In genomic region chrX:7595371-7595770, GRCm38 (mm10) we compare ENCODE assay signal across 16 mouse cellular contexts.
DNase-seq lines count a peak whose midpoint lies in the region; ATAC-seq lines count a peak whose summit lies in the region.
"Had no signal": no experiment of that assay in that cellular context is flagged by ENCODE, and none has a peak within 500 bp of the region (broad histone marks: within the 10 kb centered on the region; RNA-seq: fewer than 3 reads in every experiment).

No protein-coding gene starts in this region.

- DNase-seq in cerebellum, postnatal 10 days: peak; percentile 57 to 61
- DNase-seq in cerebellum, adult 11-12 months: no peak
- DNase-seq in frontal cortex, postnatal 25 days (ENCODE audit: low spot score in 2 of 2): no peak
- peak; percentile 54 for DNase-seq in right cerebral cortex, postnatal 14 days
- no peak for DNase-seq in right cerebral cortex, postnatal 36 days (ENCODE audit: low spot score in 2 of 2)
- no peak for DNase-seq in heart, adult 11 months
- DNase-seq: adrenal gland, adult 8-10 months; adrenal gland, postnatal 36 days; B cell, adult 2 months; cerebellum, adult 18-20 months; cerebellum, adult 9-11 months; gastrocnemius, postnatal 14 days; kidney, adult 11 months had no signal

- ATAC-seq in frontal cortex, adult (ENCODE audit: low TSS enrichment): peak; percentile 41; the same call in 1 of the 2 replicates
- ATAC-seq: CD4-positive, CD25-positive, alpha-beta regulatory T cell, adult 4 months; hindbrain, embryonic 16.5 days had no signal

Comparison
In these comparisons a context has a peak if more than half of its experiments do, and no peak if none do; other contexts are left out.
1. DNase-seq: peak in cerebellum, postnatal 10 days (2 of 2) and right cerebral cortex, postnatal 14 days (single experiment); none in cerebellum, adult 11-12 months (single experiment), frontal cortex, postnatal 25 days (0 of 2), right cerebral cortex, postnatal 36 days (0 of 2) and heart, adult 11 months (single experiment).